Mouse (Mus musculus) megakaryocyte, embryonic 14.5 days (primary cell): Measurements from ENCODE around the gene Rprml.

Source experiments
- FLI1 ChIP-seq: IDR thresholded peaks from 2 replicates; pipeline ENCODE4 v1.6.1; 2012; ENCODE audit warnings: low read length, inconsistent platforms, mixed read lengths
- GATA1 ChIP-seq: IDR thresholded peaks from 3 replicates; pipeline ENCODE4 v1.6.1; 2012; ENCODE audit warnings: mixed read lengths, low read length, inconsistent platforms, borderline replicate concordance

DNA sequence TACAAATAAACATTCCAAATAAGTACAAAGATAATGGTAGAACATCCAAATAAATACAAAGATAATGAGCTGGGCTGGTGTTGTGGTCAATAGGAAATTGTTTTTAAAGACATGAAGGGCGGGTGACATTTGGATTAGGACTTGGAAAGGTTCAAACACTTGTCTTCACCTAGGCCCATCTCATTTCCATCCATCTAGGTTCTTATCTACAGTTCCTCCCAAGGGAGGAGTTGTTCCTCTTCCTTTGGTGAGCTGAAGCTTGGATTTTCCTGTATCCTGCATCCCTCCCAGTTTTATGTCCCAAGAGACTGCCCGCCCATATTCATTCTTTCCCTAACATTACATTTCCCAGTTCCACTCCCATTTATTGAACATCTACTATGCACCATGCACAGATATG, 48.9 kb downstream of the Rprml start:
- no peak for TF ChIP-seq GATA1
- TF ChIP-seq FLI1 = no peak
